Mouse (Mus musculus) embryonic fibroblast, embryonic 13.5 days (primary cell): ENCODE data around the gene Scg3. TPM values are rescaled to one million over a fixed set of nuclear protein-coding genes. Genes with fewer than 3 reads are reported as not detected.

Experiments used
- H3K27ac ChIP-seq: 2 replicates; pipeline ENCODE4 v1.5.1; 2012; ENCODE audit warnings: low read length, control low read depth, inconsistent platforms; ENCODE audit not compliant: insufficient read depth
- H3K4me1 ChIP-seq: 2 replicates; pipeline ENCODE4 v1.6.1; 2011; ENCODE audit warnings: low read length; ENCODE audit not compliant: control insufficient read depth, insufficient read depth
- H3K4me3 ChIP-seq: 2 replicates; pipeline ENCODE4 v1.5.1; 2011; ENCODE audit warnings: mild to moderate bottlenecking, control low read depth, low read length; ENCODE audit not compliant: insufficient read depth
- CTCF ChIP-seq: IDR thresholded peaks from 2 replicates; pipeline ENCODE4 v1.5.1; 2011; ENCODE audit warnings: mild to moderate bottlenecking, control low read depth, low read length, moderate library complexity, borderline replicate concordance; ENCODE audit not compliant: insufficient read depth
- POLR2A ChIP-seq: IDR thresholded peaks from 2 replicates; pipeline ENCODE4 v1.6.1; 2011; ENCODE audit warnings: low read depth, mild to moderate bottlenecking, control low read depth, low read length, moderate library complexity
- polyA plus RNA-seq: library from polyadenylated mRNA; stranded (reverse); fragments of >200 nt; gene quantifications from 2 replicates; pipeline ENCODE4 v1.2.4, GENCODE M21; 2011; ENCODE audit warnings: low read depth; ENCODE audit not compliant: missing spikeins, insufficient read length

Gene Scg3
- 0.46 TPM in 1 of 2 replicates, not detected in the other for polyA plus RNA-seq

DNA sequence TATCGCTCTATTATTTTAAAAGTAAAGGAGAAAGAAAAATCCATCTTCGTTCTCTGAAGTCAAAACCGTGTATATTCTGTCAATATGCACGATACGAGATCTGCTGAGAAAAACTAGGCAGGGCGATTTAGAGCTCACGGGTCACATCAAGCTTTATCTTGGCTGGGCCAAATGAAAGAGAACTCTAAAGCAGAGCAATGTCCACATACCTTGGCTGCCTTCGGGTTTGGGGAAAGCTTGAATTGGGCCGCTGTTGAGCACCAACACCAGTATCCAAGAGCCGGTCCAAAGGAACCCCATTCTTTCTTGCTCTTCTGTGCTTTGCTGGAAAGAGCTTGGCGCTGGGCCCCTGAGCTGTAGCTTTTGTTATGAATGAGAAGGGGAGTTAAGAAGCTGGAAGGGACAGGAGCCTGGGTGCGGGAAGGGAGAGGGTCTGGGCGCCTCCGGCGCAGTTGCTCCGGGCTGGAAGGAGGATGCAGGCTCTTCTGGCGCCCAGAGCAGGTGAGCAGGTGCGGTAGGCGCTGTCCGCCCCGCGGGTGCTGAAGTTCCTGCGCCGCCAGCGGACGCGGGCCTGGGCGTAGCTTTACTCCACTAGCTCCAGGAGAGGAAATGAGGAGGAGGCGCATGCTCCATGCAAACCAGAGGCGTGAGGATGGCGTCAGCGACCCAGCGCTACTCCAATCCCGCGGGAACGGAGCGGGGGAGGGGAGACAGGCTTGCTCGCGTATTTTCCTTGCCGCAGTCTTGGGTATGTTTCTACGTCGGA lies at the start of gene Scg3:
TSS of gene Scg3 (minus strand) at position 631 of the 766 bp plus-strand sequence.
- Histone ChIP-seq H3K4me1 (no peaks in the 10 kb centered on the region), H3K27ac (no peak within 1 kb of the TSS), H3K4me3 (no peak within 1 kb of the TSS)
- TF ChIP-seq CTCF (no peak), POLR2A (no peak)

DNA sequence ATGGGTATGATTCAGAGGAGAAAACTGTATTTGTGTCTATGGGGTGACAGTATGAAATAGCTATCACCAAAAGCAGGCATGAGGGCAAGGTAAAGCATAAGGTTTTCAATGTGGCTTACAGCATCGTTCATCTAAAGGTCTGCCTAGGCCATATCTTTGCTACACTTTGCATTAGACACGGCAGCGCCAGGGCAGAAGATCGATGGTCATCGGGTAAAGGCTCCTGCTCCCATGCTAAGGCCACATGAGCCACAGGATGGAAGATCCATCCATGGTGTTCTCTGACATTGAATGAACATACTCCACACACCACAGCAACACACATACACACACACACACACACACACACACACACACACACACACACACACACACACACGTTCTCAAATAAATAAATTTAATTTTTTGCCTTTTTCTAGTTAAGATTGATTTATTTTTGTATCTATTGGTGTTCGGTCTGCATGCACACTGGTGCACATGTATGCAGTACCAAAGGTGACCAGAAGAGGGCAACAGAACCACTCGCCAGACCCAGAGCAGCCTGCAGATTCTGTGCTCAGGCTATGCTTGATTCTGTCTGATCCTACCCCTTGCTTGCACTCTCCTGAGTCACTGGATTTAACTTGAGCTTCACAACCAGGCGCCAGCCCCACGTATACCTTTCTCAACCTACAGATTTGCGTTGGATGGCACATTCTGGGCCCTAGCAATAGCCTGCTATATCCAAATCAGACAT lies 36.3 kb upstream of the Scg3 start:
- Histone ChIP-seq H3K27ac (no peak overlapping the region), H3K4me1 (no peaks in the 10 kb centered on the region), H3K4me3 (no peak overlapping the region)
- TF ChIP-seq CTCF (peak; percentile 82), POLR2A (no peak)

DNA sequence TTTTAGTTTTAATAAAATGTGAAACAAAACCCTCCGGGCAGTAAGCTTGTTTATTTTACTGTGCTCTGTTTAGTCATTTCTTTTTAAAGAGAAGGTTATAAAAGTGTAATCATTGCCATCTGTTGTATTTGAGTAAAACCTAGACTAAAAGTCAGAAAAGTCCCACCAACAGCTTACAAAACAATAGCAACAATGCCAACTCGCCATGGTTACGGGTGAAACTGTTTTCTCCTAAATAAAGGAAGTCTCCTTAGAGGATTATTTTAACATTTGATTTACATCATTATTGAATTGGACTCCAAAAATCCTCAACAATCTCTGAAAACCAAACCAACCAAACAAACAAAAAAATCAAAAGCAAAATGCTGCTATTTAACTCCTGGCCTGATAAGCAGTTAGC lies 35.6 kb upstream of the Scg3 start:
- Histone ChIP-seq H3K27ac (no peak overlapping the region), H3K4me1 (no peaks in the 10 kb centered on the region), H3K4me3 (no peak overlapping the region)
- TF ChIP-seq POLR2A = no peak
- TF ChIP-seq CTCF = no peak

DNA sequence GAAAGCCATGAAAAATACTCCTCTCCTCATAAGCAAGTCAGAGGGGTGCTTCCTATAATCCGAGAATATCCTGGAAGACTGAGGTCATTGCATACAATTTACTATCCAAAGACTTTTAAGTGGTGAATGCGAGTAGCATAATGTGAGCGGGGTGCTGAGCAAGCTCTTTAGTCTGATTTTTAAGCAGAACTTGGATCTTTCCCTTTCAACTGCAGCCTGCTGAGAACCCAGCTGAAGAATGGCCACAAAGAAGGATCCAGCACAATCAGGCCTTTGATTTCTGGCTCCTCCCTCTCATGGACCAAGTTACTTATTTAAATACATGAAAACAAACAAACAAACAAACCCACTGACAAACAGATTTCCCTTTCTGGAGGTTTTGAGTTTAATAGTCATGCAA lies 916 bp upstream of the Scg3 start:
- H3K4me1 ChIP-seq = no peaks in the 10 kb centered on the region
- no peak overlapping the region for H3K4me3 ChIP-seq
- TF ChIP-seq POLR2A (no peak), CTCF (no peak)
- H3K27ac ChIP-seq = no peak overlapping the region

DNA sequence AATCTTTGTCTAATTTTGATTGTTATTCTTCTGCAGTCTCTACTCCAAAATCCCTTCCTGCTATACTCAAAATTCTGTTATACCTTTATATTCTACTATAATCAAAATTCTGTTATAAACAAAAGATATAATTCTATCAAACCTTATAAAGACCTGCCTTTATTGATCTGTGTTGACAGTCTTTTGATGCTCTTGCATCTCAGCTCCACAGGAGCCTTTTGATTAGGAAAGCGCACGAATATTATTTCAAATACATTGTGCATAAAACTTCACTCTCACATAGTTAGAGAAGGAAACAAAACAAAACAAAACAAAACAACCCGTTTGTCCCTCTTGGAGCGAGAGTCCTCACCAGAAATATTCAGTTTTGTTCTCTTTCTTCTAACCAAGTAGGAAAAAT lies 436 bp upstream of the Scg3 start:
- H3K4me3 ChIP-seq = no peak overlapping the region

DNA sequence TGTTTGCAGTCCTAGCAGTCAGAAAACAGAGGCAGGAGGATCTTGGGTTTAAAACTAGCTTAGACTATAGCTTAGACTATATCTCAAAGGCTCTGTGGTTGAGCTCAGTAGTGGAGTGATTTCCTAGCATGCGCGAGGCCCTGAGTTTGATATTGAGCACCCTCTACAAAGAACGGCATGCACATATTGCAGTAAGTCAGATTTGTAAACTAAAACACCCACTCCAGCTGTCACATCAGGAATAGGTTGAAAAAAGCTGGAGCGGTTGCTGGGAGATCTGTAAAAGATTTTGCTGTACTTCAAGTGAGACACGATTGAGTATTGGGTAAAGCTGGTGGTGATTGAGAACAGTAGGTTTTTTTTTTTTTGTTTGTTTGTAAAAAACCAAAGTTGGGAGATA lies 3.2 kb downstream of the Scg3 start:
- H3K4me3 ChIP-seq = no peak overlapping the region
- TF ChIP-seq CTCF (no peak), POLR2A (no peak)
- no peaks in the 10 kb centered on the region for H3K4me1 ChIP-seq
- H3K27ac ChIP-seq = no peak overlapping the region

More for the DNA sequence above, 436 bp upstream of the Scg3 start:
- Histone ChIP-seq H3K4me1 (no peaks in the 10 kb centered on the region), H3K27ac (no peak overlapping the region)
- TF ChIP-seq CTCF (no peak), POLR2A (no peak)

DNA sequence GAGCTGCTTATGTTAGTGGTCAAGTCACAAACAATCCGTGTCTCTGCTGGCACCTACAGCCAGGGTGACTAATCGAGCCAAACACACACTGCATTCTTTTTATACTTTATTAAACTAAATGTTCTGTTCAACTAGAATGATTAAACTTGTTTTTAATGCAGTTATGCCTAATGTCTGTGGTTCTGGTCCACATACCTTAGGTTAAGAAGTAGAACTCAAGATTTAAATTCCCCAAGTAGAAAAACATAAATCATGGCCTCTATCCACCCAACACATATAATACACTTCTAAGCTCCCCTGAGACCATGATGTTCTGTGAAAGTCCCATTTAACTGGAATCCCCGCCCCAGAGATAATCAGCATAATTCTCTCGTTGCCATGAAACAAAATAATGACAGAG lies 4.2 kb downstream of the Scg3 start:
- H3K27ac ChIP-seq = no peak overlapping the region
- no peaks in the 10 kb centered on the region for H3K4me1 ChIP-seq
- H3K4me3 ChIP-seq = no peak overlapping the region
- no peak for TF ChIP-seq POLR2A
- TF ChIP-seq CTCF = no peak

DNA sequence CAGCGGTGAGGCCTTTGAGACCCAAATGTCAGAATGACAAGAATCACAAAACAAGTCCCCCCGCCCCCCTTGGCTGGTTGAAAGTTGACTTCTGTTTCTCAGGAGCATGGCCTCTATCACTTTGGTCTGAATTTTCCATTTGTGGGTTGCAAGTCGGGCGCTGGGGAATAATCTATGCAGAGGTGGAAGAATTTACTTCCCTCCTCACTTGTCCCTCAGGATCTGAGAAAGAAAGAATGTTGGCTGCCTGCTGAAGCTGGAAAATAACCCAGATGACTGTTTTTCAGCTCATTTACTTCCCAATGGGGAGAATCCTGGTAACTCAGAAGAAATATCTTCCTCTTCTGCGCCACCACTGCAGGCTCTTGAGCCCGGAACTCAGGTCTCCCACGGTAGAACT lies 5.5 kb downstream of the Scg3 start:
- Histone ChIP-seq H3K27ac (no peak overlapping the region), H3K4me3 (no peak overlapping the region), H3K4me1 (no peaks in the 10 kb centered on the region)
- no peak for TF ChIP-seq POLR2A
- TF ChIP-seq CTCF = no peak

DNA sequence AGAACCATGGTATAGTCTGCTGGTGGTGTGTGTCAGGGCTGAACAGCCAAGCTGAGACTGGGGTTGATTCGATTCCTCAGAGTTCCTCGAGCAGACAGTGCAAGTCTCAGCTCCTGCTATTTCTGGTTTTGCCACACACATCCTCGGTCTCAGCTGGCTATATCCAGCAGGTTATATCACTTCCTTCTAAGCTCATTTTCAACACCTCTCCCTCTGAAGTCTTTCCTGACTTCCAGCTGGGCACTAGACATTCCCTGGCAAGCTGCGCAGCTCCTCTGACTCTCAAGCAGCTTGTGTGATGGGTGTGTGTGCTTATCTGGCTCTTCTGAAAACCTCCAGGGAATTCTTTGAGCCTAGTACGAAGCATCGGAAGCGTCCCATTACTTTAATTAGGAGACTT lies 7.6 kb downstream of the Scg3 start:
- Histone ChIP-seq H3K4me3 (no peak overlapping the region), H3K4me1 (no peaks in the 10 kb centered on the region), H3K27ac (no peak overlapping the region)
- no peak for TF ChIP-seq CTCF
- TF ChIP-seq POLR2A = no peak

DNA sequence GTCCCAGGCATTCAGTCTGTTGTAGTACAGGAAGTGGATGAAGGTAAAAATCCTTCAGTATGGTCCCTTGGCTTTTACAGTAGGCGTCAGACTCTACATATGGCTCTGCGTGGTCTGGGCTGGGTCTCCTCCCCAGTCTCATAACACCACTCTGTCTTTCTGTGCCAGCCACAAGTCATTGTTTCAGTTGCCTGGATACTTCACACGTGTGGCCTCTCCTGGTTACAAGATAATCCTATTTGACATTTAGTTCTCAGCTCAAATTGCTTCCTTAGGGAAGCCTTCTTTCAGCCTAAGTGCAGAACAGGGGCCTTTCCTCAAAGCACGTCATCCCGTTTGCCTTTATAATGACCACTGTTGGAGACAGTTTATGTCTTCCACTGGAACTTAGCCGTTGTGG lies 11.1 kb downstream of the Scg3 start:
- Histone ChIP-seq H3K27ac (no peak overlapping the region), H3K4me3 (no peak overlapping the region), H3K4me1 (no peaks in the 10 kb centered on the region)
- TF ChIP-seq CTCF (no peak), POLR2A (no peak)
